Comparison of ENCODE assay signal across 8 mouse cellular contexts in the genomic region with DNA sequence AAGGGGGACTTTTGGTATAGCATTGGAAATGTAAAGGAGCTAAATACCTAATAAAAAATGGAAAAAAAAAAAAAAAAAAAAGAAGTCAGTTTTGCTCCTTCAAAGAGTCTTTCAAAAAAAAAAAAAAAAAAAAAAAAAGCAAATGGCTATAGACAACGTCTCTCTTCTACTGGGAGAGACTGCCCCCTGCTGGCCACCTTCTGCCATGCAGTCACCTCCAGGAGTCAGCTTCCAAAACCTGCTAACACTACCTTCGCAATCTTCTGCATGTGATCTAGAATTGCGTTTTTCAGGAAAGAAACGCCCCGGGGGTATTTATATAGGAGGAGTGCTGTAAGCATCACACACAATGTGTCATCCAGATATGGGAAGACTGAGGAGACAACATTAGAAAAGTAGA. TPM values are rescaled to one million over a fixed set of nuclear protein-coding genes. Genes with fewer than 3 reads are reported as not detected.
A peak's percentile ranks its signal among the peaks of the same experiment; 100 is the strongest.
DNase-seq lines count a peak whose midpoint lies in the region; ATAC-seq and TF ChIP-seq lines count a peak whose summit lies in the region.

No protein-coding gene starts in this region.

- H3K4me2 ChIP-seq in neural tube, embryonic 15.5 days, result no peak overlapping the region
- H3K4me2 ChIP-seq in embryonic facial prominence, embryonic 14.5 days (ENCODE audit: low read depth, low read length), result no peak overlapping the region
- no peak overlapping the region for H3K4me2 ChIP-seq in liver, postnatal 0 days (ENCODE audit: low read depth, low read length)

- WGBS in neural tube, embryonic 15.5 days, result 53% methylated on average over 5 of the region's 5 CpGs
- WGBS in embryonic facial prominence, embryonic 14.5 days, result 31% methylated on average over 5 of the region's 5 CpGs
- 37% methylated on average over 5 of the region's 5 CpGs for WGBS in liver, postnatal 0 days (ENCODE audit: insufficient replicate concordance)

- DNase-seq in neural tube, embryonic 10.5 days (ENCODE audit: extremely low spot score, low spot score), result peak; percentile 72
- peak; percentile 85 for DNase-seq in adrenal gland, postnatal 10 days
- DNase-seq in embryonic facial prominence, embryonic 14.5 days (ENCODE audit: low spot score), result peak; percentile 58
- DNase-seq in kidney, postnatal 10 days, result peak; percentile 84
- peak; percentile 77 for DNase-seq in liver, postnatal 0 days
- DNase-seq in right cerebral cortex, postnatal 25 days, result peak; percentile 48

- ATAC-seq in neural tube, embryonic 15.5 days (ENCODE audit: low FRiP score), result no peak
- no peak for ATAC-seq in embryonic facial prominence, embryonic 14.5 days (ENCODE audit: low read depth)
- no peak for ATAC-seq in liver, postnatal 0 days
- ATAC-seq in inflammation-experienced regulatory T-cells, adult 6 months, result no peak

- H3K9me3 ChIP-seq in neural tube, embryonic 15.5 days (replicated peaks), result no peaks in the 10 kb centered on the region
- H3K9me3 ChIP-seq in embryonic facial prominence, embryonic 14.5 days (ENCODE audit: control insufficient read depth, low read length), result no peaks in the 10 kb centered on the region
- H3K9me3 ChIP-seq in liver, postnatal 0 days (ENCODE audit: low read length), result no peaks in the 10 kb centered on the region

- H3K36me3 ChIP-seq in neural tube, embryonic 15.5 days, result no peaks in the 10 kb centered on the region
- no peaks in the 10 kb centered on the region for H3K36me3 ChIP-seq in embryonic facial prominence, embryonic 14.5 days (ENCODE audit: control insufficient read depth, insufficient read depth, low read length)
- H3K36me3 ChIP-seq in liver, postnatal 0 days (replicated peaks; ENCODE audit: insufficient read depth, low read length), result no peaks in the 10 kb centered on the region

- no peak for TF ChIP-seq EP300 in liver, postnatal 0 days (IDR thresholded peaks at IDR 0.05; ENCODE audit: low read depth)

- no peaks in the 10 kb centered on the region for H3K4me1 ChIP-seq in neural tube, embryonic 15.5 days
- no peaks in the 10 kb centered on the region for H3K4me1 ChIP-seq in embryonic facial prominence, embryonic 14.5 days (ENCODE audit: control insufficient read depth, insufficient read depth, low read length)
- no peaks in the 10 kb centered on the region for H3K4me1 ChIP-seq in liver, postnatal 0 days (ENCODE audit: insufficient read depth)

- H3K27me3 ChIP-seq in neural tube, embryonic 15.5 days (replicated peaks), result 0 out of 2 replicates have a peak, but pooled peaks cover 2% of the 10 kb centered on the region
- no peaks in the 10 kb centered on the region for H3K27me3 ChIP-seq in embryonic facial prominence, embryonic 14.5 days (replicated peaks; ENCODE audit: control insufficient read depth, insufficient read depth, low read length)
- no peaks in the 10 kb centered on the region for H3K27me3 ChIP-seq in liver, postnatal 0 days (ENCODE audit: insufficient read depth, low read length)

- no peak overlapping the region for H3K27ac ChIP-seq in neural tube, embryonic 15.5 days (replicated peaks)
- H3K27ac ChIP-seq in embryonic facial prominence, embryonic 14.5 days (replicated peaks; ENCODE audit: low read depth, low read length), result no peak overlapping the region
- no peak overlapping the region for H3K27ac ChIP-seq in liver, postnatal 0 days (ENCODE audit: low read depth)

- H3K9ac ChIP-seq in neural tube, embryonic 15.5 days (replicated peaks), result no peak overlapping the region
- no peak overlapping the region for H3K9ac ChIP-seq in embryonic facial prominence, embryonic 14.5 days (ENCODE audit: low read depth, low read length)
- H3K9ac ChIP-seq in liver, postnatal 0 days (replicated peaks), result no peak overlapping the region

- TF ChIP-seq CTCF in liver, postnatal 0 days (IDR thresholded peaks at IDR 0.05; ENCODE audit: low read depth), result peak; percentile 71

- H3K4me3 ChIP-seq in neural tube, embryonic 15.5 days (replicated peaks), result no peak overlapping the region
- no peak overlapping the region for H3K4me3 ChIP-seq in embryonic facial prominence, embryonic 14.5 days (ENCODE audit: low read depth, low read length)
- H3K4me3 ChIP-seq in liver, postnatal 0 days (ENCODE audit: low read depth, low read length), result no peak overlapping the region

RNA-seq across cellular contexts. Expression of a gene that starts 26.9 kb away (rescaled TPM):
- 1.4 and 1.8 TPM in 2 replicates for polyA plus RNA-seq in neural tube, embryonic 15.5 days (2015; fragmentation: Nextera tagmentation; extraction: Ambion mirVana)
- 10 to 100 TPM in 1 of 2 experiments, 1 to 10 TPM in 1; 2.7 to 12.7 TPM for total RNA-seq in adrenal gland, postnatal 10 days (2021)
- polyA plus RNA-seq in embryonic facial prominence, embryonic 14.5 days (2014; fragmentation: Nextera tagmentation; extraction: Ambion mirVana), result 5.2 and 17.1 TPM in 2 replicates
- 0.43 TPM in 1 of 2 replicates, not detected in the other for polyA plus RNA-seq in liver, postnatal 0 days (2015; fragmentation: Nextera tagmentation; extraction: Ambion mirVana)
- polyA plus RNA-seq in inflammation-experienced regulatory T-cells, adult 6 months (2017; shearing (Covaris generic)), result under 1 TPM in 1 of 3 experiments, not detected in 2; 0.23 TPM
